Mouse (Mus musculus): ENCODE measurements around the gene Arhgap42. TPM values are rescaled to one million over a fixed set of nuclear protein-coding genes. Genes with fewer than 3 reads are reported as not detected.
A peak's percentile ranks its signal among the peaks of the same experiment; 100 is the strongest.

Arhgap42 gene
- total RNA-seq, 2 experiments from 2014 or later: 7.4 to 7.5 TPM

DNA sequence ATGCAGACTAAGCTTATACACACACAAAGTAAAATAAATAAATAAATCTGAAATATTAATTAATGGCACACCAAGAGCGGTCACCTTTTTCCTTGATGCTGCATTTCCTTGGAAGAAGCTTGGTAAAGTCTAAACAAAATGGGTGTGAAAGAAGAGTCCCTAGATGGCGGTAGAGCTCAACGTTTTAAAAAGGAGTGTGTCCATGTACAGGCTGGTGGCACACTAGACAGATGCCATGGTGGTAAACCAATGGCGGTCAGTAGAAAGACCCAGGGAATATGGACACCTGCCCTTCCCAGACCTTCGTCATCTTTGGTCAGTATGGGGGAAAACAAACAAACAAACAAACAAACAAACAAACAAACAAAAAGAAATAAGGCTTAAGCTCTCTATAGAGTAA lies 187.7 kb downstream of the Arhgap42 start:
- peak; percentile 12 to 37 for DNase-seq (ENCODE audit: extremely low spot score in 1 of 2, low spot score in 1 of 2)

DNA sequence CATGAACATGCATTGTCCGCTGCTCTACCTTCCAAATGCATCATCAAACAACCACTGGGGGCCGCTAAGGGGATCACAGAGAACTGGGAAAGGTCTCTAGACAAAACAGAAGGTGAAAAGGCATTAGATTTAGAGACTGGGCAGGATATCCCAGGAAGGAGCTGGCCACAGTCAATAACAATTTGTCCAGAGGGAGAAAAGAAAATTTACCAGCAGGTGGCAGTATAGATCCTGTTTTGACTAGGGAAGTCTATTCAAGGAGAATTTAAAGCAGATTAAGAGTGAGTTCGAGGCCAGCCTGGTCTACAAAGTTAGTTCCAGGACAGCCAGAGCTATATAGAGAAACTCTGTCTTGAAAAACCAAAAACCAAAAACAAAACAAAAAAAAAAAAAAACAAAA lies 189.7 kb downstream of the Arhgap42 start:
- no peak for DNase-seq (ENCODE audit: extremely low spot score in 1 of 2, low spot score in 1 of 2)

DNA sequence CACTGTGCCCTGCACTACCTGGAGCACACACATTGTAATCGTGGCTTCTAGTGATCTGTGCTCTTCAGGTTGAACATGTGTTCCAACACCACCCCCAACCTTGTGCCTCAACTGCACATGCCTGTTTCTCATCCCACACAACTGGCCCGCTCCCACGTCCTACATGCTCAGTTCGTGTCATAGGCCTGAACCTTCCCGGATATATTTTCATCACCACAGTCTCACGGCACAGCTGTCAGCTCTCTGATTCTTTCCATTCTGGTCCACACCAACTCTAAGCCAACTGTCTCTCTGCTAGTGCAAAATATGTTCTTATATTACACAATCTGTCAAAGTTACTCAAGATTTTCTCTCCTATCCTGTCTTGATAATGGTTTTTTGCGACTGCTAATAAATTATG lies 197.9 kb downstream of the Arhgap42 start:
- DNase-seq (ENCODE audit: extremely low spot score in 1 of 2, low spot score in 1 of 2): peak; percentile 10 to 17

DNA sequence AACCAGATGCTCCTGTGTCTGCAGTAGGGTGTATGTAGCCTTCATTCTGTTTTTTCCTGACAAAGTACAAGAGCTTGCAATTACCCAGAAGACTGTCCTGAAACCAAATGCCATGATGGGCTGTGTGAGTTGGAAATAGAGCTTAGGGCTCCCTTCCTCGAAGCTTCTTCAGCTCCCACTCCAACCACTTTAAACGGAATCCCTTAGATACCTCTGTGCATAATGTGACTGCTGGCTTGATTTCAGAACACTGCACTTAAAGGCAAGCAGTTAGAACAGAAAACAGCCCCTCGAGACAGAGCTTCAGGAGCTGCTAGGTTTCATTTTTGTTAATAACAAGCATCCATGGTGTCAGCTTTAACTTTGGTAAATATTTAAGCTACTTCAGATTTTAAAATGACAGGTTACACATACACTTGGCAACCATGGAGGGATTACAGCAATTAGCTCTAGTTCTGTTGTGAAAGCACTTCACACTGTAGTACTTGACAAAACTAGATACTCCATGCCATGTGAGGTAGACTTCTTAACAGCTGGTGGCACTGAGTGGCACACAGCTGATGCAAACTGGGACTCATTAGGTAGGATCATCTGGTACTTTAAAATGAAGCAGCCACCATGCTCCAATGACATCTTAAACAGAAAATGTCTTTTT lies 201.8 kb downstream of the Arhgap42 start:
- no peak for DNase-seq (ENCODE audit: extremely low spot score in 1 of 2, low spot score in 1 of 2)

DNA sequence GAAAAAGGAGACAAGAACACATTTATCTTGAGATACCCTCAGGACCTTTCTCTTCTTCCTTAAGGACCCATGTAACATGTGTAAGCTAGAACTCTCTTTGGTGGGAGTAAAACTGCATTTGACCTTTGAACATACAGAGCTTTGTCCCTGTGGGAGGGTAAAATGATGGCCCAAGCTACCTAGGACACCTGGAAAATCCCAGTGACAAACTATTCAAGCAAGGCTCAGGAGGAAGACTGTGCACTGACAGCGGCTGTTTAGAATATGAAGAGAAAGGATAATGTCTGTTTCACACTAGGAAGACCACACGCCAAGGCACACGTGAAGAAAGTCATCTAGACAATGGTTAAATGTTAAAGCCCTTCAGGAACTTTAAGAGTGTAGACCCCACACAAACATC lies 211.0 kb downstream of the Arhgap42 start:
- no peak for DNase-seq (ENCODE audit: extremely low spot score in 1 of 2, low spot score in 1 of 2)

DNA sequence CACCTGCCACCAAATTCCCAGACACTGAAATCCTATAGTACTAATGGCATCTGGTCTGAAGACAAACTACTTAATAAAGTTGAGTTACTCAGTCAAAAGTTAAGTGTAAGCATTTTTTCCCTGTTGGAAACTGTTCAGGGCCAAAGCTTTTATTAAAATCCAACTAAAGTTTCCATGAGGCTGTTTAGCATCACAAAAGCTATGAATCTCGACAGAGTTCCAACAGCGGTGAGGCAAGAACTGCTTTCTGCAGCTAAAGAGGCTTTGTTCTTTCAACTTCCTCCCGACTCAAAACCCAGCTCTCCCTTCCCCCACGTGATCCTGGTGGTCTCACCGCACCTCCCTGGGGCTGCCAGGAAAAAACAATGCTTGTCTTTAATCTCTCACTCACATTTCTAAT lies 211.5 kb downstream of the Arhgap42 start:
- no peak for DNase-seq (ENCODE audit: extremely low spot score in 1 of 2, low spot score in 1 of 2)

DNA sequence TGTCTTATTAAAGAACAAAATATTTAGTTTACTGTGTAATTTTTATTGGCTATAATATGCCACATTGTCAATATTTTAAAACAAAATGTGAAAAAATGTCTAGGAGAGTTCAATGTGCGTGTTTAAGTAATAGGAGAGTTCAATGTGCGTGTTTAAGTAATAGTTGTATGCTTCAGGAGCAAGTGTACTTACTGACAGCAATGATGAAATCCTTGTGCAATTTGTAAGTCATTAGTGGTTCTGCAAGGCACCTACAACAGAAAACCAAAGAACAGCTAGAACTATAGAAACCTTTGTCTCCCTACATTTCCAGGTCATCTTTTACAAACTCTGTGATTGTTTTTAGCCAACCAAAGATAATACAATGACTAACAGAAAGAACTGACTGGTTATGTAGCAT lies 223.8 kb downstream of the Arhgap42 start:
- no peak for DNase-seq (ENCODE audit: extremely low spot score in 1 of 2, low spot score in 1 of 2)

DNA sequence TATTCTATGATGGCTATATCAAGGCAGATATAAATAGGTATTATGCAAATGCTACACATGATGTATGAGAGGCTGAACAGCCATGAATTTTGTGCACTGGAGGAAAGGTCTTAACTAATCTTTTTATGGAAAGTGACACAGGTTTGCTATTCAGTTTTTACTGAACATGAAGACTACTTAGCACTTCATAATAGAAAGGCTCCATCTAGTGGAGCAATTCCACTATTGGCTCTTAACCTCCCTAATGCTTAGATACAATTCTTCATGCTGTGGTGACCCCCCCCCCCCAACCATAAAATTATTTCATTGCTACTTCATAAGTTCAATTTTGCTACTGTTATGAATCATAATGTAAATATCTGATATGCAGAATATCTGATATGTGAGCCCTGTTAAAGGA lies 237.7 kb downstream of the Arhgap42 start:
- DNase-seq (ENCODE audit: extremely low spot score in 1 of 2, low spot score in 1 of 2): no peak

DNA sequence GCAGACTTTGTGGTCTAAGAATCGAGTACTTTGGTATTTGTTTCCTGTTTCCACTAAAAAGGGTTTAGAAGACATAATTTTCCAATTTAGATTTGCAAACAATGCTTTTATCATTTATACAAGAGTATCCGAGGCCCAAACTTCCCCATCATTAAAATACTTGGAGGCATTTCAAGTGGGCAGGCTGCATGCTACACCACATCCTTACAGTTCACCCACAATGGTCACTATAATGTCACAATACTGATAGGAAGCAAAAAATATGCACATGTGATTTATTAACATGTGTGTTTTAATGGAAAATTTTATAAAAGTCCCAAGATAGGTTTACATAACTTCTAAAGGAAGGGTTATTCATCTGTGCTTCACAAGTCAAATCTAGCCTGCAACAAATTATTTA lies 242.4 kb downstream of the Arhgap42 start:
- DNase-seq (ENCODE audit: extremely low spot score in 1 of 2, low spot score in 1 of 2): no peak

DNA sequence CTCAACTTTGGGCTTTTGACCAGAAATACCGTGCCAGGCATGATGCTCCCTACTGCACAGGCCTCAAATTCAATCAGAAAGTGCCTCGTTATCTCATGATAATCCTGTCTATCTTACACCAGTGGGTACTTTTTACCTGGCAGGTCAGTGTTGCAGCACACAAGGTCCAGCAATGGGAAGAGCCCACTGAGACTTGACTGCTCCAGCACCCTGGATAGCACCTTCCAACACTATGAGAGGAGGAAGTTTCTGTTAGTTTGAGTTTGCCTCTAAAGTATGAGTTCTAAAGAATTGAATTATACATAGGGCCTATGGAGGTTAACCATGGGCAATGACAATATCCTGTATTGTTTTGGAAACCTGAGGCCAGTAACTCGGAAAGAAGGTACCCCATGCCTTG lies 256.6 kb downstream of the Arhgap42 start:
- DNase-seq (ENCODE audit: extremely low spot score in 1 of 2, low spot score in 1 of 2): no peak

DNA sequence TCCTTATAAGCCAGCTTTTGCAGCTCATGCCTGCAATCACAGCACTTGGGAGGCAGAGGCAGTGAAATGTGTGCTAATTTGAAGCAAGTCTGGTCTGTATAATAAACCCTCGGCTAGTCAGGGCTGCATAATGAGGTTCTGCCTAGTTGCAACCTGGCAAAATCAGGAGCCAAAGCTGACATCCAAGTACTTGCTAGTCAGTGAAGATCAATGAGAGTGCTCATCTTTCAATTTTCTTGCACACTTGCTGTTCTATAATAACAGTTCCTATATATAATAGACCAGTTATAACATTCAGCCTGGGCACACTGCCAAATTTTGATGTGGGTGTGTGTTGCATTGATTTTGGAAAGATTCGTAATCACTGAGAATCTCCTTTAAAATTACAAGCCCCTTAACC lies 261.1 kb downstream of the Arhgap42 start:
- peak in 1 of 2 experiments; percentile 22 for DNase-seq (ENCODE audit: extremely low spot score in 1 of 2, low spot score in 1 of 2)

DNA sequence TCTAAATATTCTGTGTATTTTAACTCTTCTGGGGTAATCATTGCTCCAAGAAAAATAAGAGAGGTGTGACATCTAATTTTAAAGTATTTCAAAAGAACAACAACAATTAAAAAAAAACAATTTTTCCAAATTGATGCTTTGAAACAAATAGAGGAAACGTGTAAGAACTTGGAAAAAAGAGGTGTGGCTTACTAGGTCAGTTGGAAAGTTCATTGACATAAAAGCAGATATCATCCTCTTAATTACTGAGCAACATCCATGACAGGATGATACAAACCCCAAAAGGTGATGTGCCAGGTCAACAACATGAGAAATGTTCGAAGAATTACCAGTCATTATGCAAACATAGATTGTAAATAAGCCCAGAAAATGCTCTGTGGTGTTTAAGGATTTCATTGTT lies 267.4 kb downstream of the Arhgap42 start, which contains the start of gene Gm16485:
Gene Gm16485, plus strand, starts transcription at position 301 of the 400 bp plus-strand sequence.
- DNase-seq (ENCODE audit: extremely low spot score in 1 of 2, low spot score in 1 of 2): no peak

DNA sequence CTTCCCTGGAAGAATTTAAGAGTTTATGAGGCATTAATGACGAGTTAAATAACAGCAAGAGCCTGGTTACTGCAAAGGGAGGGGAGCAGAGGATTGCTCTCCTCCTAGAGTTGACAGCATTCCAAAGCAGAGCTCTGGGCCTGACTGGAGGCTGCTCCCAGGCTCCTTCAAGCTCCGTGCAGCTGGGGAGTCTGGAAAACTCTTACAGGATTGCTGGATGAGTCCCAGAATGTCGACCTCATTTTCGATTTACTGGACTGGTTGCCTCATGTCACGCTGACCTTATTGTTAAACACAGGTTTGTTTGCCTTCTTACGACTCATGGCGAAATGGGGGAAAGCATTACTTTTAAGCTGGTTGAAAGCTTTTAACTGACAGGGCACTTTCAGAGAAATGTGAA lies 268.7 kb downstream of the Arhgap42 start:
- DNase-seq (ENCODE audit: extremely low spot score in 1 of 2, low spot score in 1 of 2): no peak

DNA sequence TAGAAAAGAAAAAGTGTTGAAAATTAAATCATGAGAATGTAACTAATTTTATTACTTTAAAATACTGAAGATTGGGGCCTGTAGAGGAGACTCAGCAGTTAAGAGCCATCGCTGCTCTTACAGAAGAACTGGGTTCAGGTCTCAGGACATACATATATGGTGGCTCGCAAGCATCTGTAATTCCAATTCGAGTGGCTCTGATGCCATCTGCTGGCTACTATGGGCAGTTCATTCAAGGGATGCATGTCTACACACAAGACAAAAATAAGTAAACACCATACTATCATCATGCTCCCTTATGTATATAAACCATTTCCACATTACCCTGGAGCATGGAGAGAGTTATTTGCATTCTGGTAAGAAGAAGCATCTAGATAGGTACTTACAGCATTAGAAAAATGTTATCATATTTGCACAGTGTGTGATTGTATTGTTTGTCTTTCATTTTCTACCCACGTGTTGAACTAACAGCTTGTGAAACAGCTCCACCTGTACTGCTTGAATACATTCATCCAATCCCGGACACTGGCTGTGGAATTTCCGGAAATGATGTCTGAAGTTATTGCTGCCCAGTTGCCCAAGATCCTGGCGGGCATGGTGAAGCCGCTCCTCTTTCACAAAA lies 274.3 kb downstream of the Arhgap42 start:
- peak in 1 of 2 experiments; percentile 55 for DNase-seq (ENCODE audit: extremely low spot score in 1 of 2, low spot score in 1 of 2)

DNA sequence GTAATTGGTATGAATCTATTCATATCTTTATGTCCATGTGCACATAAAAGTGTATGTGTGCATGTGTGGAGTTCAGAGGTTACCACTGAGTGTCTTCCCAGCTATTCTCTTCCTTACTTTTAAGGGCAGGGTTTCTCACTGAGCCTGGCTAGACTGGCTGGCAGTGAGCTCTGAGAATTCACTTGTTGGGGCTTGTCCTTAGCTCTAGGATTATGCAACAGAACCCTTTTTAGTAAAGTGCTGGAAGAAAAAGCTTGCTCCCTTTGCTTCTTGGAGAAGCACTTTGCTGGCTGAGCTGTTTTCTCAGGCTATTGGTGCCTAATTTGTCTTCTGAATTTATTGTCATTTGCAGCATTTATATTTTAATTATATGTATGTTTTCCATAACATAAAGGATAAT lies 285.6 kb downstream of the Arhgap42 start:
- DNase-seq (ENCODE audit: extremely low spot score in 1 of 2, low spot score in 1 of 2): no peak
